Mouse (Mus musculus): ENCODE measurements around the gene Stk11ip. TPM values are rescaled to one million over a fixed set of nuclear protein-coding genes. Genes with fewer than 3 reads are reported as not detected.

The Stk11ip gene
- total RNA-seq, 1 experiment from 2014 or later = 21.6 TPM

DNA sequence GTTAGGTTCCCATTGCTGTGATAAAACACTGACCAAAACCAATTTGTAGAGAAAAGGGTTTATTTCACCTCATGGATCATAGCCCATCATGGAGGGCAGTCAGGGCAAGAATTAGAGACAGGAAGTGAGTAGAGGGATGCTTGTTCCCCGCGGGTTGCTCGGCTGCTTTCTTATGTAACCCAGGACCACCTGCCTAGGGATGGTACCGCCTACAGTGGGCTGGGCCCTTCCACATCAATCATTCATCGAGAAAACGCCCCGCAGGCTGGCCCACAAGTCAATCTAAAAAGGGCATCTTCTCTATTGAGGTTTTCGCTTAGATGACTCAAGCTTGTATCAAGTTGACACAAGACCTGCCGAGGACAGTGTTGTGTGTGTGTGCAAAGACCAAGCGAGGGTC is 61.7 kb downstream of the Stk11ip start:
- ATAC-seq (replicated peaks in 1 of 2; ENCODE audit: insufficient read depth in 1 of 2, low FRiP score in 2 of 2, low TSS enrichment in 1 of 2, low read depth in 1 of 2, poor library complexity in 2 of 2, severe bottlenecking in 2 of 2) = no peak

DNA sequence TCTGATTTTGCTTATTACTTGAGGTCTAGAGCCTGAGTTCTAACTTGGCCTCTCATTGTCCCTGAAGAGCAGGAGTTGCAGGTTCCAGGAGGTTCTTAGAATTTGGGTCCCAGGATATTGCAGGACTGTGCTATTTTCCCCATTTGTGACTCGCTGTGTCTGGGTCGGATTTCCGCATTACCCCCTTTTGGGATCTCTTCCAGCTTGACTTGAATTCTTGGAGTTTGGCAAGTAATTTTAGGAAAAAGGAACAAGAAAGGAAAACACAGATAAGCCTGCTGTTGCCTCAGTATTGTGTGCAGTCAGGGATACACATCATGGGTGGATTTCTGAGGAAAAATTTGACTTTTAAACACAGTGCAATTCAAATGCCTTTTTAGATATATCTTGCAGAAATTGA is 65.5 kb downstream of the Stk11ip start:
- ATAC-seq (replicated peaks in 1 of 2; ENCODE audit: insufficient read depth in 1 of 2, low FRiP score in 2 of 2, low TSS enrichment in 1 of 2, low read depth in 1 of 2, poor library complexity in 2 of 2, severe bottlenecking in 2 of 2) = no peak

Other genes starting within 250 kb of the Stk11ip start
- not detected in 2 replicates for gene Resp18, start 243.1 kb upstream of the Stk11ip start, total RNA-seq (2017)
- 39.8 and 43.1 TPM in 2 replicates for gene Dnpep, start 203.5 kb upstream of the Stk11ip start, total RNA-seq (2017)
- not detected in 2 replicates for gene Des, start 161.2 kb upstream of the Stk11ip start, total RNA-seq (2017)
- 2.4 and 3.9 TPM in 2 replicates for gene Speg, start 146.2 kb upstream of the Stk11ip start, total RNA-seq (2017)
- gene Gmppa, start 85.6 kb upstream of the Stk11ip start, total RNA-seq (2017) = 70.0 and 84.8 TPM in 2 replicates
- gene Asic4, start 71.1 kb upstream of the Stk11ip start, total RNA-seq (2017) = not detected in 2 replicates
- 0.10 and 2.1 TPM in 2 replicates for gene Chpf, start 42.2 kb upstream of the Stk11ip start, total RNA-seq (2017)
- gene Tmem198, start 42.0 kb upstream of the Stk11ip start, total RNA-seq (2017) = not detected in 2 replicates
- gene Obsl1, start 15.1 kb upstream of the Stk11ip start, total RNA-seq (2017) = 9.7 and 11.3 TPM in 2 replicates
- 1.2 and 1.6 TPM in 2 replicates for gene Inha, start 14.5 kb upstream of the Stk11ip start, total RNA-seq (2017)
- 0.20 and 0.38 TPM in 2 replicates for gene Slc4a3, start 24.7 kb downstream of the Stk11ip start, total RNA-seq (2017)

Measured in hematopoietic stem cell, adult 5-6 weeks (primary cell).